Mouse (Mus musculus): ENCODE measurements at regions not wholly inside any gene's neighbourhood (a gene's known extent, or its start where the extent isn't known, plus 50 kb on each side); places are given as distances from the start of the nearest gene placed in this dataset.

GRCm38 (mm10) chr6:140178425-140179193 lies 137.4 kb upstream of the Plcz1 start:
- DNase-seq (ENCODE audit: low spot score) = no peak

- DNase-seq (ENCODE audit: low spot score) = no peak
Observed at GRCm38 (mm10) chr6:140172716-140173115, 131.5 kb upstream of the Plcz1 start.

GRCm38 (mm10) chr6:140169836-140170235 lies 128.6 kb upstream of the Plcz1 start:
- DNase-seq (ENCODE audit: low spot score) = no peak

DNA sequence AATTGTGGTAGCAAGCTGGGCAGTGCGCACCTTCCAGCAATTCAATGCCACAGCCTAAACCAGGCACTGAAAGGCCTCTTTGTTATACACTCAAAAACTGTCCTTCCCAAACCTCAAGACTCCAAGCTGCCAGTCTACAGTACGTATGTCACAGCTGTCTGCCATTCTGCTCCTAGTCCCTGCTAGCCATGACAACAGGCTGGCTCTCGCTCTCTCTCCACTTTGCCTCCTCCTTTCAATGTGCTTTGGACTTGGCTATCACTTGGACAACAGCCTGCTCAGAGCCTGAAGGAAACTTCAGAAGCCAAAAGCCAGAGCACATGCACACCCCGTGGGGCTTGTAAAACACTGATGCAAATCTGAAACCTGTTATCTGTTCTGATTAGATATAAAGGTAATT lies 125.9 kb upstream of the Plcz1 start:
- no peak for DNase-seq (ENCODE audit: low spot score)

GRCm38 (mm10) chr6:140162729-140163128 lies 121.5 kb upstream of the Plcz1 start:
- DNase-seq (ENCODE audit: low spot score) = no peak

- no peak for DNase-seq (ENCODE audit: low spot score)
Observed at GRCm38 (mm10) chr6:140161482-140161881, 120.2 kb upstream of the Plcz1 start.

GRCm38 (mm10) chr6:140160946-140161345 lies 119.7 kb upstream of the Plcz1 start:
- DNase-seq (ENCODE audit: low spot score) = no peak

DNA sequence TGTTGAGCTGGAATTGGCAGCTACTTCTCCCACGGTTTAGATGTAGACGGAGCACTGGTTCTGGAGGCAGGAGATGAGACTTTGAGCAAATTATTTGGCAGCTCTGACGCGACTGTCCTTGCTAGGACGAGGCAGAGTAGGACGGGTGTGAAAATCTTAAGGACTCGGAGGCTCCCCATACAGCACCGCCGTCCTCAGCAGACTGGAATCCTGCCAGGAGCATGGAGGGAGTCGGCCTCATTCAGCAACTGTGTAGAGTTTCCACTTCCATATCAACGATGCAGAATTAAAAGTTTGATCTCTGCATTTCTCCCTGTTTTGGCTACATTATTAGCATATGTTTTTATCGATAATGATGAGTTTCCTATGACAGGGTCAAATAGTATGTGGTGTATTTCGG lies 117.7 kb upstream of the Plcz1 start:
- DNase-seq (ENCODE audit: low spot score) = no peak

DNA sequence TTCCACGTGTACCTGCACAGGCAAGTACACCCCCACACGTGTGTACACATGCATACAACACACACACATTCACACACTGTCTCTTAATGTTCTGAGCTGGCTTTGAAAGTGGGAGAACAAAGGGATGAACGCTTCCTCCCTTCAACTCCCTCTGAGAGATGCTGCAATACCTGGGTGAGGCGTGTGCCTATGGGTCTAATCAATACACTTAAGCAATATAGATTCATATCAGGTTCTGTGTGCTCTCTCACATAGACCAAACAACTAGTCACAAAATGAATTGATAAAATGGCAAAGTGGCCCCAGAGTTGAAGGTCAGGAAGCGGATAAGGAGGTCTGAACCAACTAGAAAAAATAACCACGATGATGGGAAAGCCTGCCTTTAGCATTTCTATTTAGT lies 116.1 kb upstream of the Plcz1 start:
- DNase-seq (ENCODE audit: low spot score) = no peak

DNA sequence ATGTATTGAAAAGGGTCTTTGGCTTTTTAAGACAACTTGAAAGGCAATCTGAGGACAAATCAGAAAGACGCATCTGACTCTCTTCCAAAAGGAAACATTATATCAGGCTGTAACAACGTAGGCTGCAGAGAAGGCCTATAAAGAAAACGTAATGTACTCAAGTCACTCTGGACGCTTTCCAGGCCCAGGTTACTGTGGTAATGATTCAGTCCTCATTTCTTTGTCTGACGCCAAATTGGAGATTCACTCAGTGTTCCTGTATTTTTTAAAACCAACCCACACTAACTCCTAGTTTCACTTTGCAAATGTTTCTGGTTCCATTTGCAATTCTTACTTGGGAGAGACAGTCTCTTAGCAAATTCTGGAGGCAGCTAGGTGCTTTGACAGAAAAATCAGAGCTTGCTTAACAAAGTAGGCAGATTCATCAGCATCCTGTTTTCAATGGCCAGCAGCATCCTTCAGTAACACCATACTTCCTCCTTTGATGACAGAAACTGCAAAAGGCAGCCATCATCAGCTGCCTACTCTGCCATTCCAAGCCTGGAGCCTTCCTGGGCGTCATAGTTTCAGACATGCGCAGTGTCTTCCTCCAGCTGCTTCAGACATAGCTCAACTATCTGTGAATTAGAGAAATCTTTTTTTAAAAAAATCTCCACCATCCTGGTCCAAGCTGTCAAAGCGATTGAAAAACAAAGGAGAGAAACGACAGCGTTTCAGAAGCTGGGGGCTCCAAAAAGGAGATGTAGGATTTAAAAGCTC lies 111.3 kb upstream of the Plcz1 start:
- DNase-seq (ENCODE audit: low spot score) = no peak

DNA sequence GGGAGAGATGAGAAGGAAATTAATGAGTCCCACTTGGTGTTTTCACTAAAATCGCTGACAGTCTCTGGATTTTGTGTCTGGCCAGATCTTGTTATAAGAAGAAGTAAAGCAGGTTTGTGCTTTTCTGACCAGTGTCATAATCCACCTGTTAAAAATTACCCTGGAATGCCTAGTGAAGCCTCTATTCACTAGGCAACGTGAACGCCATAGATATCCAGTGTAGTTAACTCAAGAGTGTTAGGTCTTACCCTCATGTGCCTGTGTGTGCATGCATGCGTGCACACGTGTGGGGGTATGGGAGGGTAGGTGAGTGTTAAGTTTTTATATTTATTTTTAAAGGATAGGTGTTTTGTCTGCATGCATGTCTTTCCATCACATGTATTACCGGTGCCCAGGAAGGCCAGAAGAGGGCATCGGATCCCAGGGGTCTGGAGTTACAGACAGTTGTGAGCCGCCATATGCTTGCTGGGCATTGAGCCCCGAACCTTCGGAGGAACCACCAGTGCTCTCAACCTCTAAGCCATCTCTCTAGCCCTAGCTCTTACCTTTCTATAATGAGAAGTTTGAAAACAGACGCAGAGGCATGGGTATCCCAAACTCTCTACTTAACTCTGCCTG lies 107.5 kb upstream of the Plcz1 start:
- DNase-seq (ENCODE audit: low spot score) = no peak

DNA sequence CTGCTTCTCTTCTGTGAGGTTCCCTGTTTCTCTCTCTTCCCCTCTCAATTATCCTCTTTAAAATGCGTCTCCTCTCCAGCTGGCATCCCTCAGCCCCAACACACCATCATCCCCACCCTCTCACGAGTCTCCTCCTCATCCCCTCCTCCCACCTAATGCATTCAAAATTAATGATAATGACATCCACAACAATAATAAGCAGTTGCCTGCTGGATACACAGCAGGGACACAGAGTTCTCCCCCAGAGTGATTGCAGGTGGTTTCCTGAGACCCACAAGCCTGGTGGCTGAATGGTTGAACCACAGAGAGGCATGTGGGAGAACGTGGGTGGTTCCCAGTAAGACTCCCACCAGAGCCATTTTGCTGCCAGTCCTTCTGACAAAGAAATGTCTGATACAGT lies 106.9 kb upstream of the Plcz1 start:
- no peak for DNase-seq (ENCODE audit: low spot score)

DNA sequence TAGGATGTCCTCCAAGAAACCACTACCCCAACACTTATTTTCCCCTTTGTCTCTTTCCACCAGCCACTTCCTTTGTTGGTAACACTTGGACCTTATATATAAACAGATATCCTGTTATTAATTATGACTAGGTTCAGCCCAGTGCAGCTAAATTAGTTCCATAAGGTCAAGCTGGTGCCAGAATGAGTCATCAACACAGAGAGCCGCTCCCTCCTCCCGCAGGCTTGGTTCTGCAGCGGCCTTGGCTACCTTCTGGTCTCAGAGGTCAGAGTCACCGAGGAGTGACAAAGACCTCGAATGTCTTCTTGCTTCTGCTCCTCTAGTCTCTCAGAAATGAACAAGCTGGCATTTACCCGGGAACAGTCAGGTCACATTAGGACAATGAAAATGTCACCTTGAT lies 106.5 kb upstream of the Plcz1 start:
- no peak for DNase-seq (ENCODE audit: low spot score)

GRCm38 (mm10) chr6:140133734-140134133 lies 92.5 kb upstream of the Plcz1 start:
- no peak for DNase-seq (ENCODE audit: low spot score)

- no peak for DNase-seq (ENCODE audit: low spot score)
Observed at GRCm38 (mm10) chr6:140126645-140127044, 85.4 kb upstream of the Plcz1 start.

DNA sequence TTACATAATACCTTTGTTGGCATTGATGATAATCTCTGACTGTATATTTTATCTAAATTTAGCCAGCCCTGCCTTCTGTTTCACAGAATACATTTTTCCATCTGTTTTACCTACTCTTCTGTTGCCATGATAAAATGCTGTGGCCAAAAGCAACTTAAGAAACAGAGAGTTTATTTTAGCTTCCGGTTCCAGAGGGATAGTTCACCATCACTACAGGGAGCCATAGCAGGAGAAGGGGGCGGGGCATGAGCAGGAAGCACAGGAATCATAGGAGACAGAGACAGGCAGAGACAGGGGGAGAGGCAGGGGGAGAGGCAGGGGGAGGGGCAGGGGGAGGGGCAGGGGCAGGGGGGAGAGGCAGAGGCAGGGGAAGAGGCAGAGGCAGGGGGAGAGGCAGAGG lies 72.8 kb upstream of the Plcz1 start:
- DNase-seq (ENCODE audit: low spot score) = no peak

GRCm38 (mm10) chr6:140112054-140112453 lies 70.8 kb upstream of the Plcz1 start:
- no peak for DNase-seq (ENCODE audit: low spot score)

- DNase-seq (ENCODE audit: low spot score) = no peak
Observed at GRCm38 (mm10) chr6:140108083-140108482, 66.8 kb upstream of the Plcz1 start.

DNA sequence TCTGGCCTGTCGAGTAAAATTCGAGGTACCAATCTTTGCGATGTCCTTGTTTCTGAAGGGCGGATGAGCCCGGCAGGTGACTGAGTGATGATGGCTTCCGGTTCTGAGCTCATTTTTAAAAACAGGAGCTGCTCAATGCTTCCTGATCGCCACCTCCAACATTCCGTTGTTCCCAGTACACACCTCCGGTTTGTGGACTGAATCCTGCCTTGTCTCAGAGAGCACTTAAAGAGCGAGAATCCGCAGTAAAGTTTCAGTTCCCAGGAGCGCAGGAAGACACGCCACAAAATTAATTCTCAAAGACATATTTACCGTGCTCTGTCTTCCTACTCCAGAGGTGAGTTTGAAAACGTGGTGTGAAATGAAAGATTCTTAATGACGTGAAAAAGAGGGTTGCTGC lies 66.4 kb upstream of the Plcz1 start:
- DNase-seq (ENCODE audit: low spot score) = no peak

- DNase-seq (ENCODE audit: low spot score) = no peak
Observed at GRCm38 (mm10) chr6:140106141-140106540, 64.9 kb upstream of the Plcz1 start.

DNA sequence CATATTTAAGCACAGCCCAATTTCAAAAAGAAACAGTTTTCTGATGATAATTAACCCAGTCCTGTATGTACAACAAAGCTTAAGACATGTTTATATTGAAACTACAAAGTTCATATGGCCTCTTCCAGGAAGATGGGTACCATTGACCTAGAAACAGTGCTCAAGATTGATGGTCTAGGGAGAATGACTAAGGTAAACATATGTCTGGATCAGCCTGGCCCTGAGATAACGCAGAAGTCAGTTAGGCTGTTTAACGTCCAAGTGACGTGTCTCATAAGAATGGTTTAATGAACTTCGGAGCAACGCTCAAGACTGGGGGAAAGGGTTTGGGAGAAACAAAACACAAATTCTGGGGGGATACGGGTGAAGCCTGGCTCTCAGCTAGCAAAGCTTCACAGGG lies 60.8 kb upstream of the Plcz1 start:
- DNase-seq (ENCODE audit: low spot score) = no peak

DNA sequence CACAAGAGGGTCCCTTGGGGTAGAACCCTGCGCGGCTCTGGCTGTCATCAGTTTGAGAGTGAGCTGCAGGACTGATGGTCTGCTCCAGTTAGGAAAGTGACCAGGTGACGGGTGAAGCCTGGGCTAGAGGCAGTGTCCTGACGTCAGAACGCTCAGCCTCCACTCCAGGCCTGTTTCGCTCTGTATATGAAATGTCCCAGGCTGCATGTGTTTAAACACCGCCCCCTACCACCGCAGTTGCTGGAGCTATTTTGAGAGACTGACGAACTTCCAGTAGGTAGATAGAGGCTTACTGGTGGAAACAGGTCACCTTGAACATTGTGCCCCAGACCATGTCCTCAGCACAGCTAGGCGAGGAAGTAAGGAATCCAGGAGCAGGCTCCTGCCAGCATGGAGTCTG lies 54.2 kb upstream of the Plcz1 start:
- no peak for DNase-seq (ENCODE audit: low spot score)

Measured in urinary bladder, adult 2 months (tissue).